Mouse (Mus musculus) bone marrow macrophage, adult 2 months (primary cell): Measurements from ENCODE around the gene Sfmbt2.

Source experiments
- CTCF ChIP-seq: IDR thresholded peaks from 2 replicates; pipeline ENCODE4 v1.5.1; 2012; ENCODE audit warnings: low read depth, mild to moderate bottlenecking, low read length, moderate library complexity
- POLR2A ChIP-seq: IDR thresholded peaks from 2 replicates; pipeline ENCODE4 v1.6.1; 2012; ENCODE audit warnings: mild to moderate bottlenecking, low read depth, low read length, borderline replicate concordance

DNA sequence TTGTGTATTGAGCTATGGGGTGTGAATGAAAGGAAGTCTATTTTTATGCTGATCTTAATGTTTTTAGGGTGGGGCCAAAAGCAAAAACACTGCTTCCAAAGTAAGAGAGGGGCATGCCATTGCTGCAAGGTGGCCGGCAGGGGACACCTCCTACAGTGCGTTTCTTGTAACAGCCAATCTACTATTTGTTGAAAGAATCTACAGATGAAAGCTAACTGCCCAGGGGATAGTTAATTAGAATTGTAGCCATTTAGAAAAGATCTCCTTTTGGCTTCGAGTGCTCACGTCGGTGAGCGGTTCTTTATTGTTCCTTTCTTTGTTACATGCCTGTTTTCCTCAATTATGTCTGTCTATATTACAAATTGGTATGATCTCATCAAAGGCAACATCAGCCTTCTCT, 36.0 kb upstream of the Sfmbt2 start:
- TF ChIP-seq CTCF (no peak), POLR2A (no peak)
